Mouse (Mus musculus): Measurements from ENCODE around the gene Klrb1c. TPM values are rescaled to one million over a fixed set of nuclear protein-coding genes. Genes with fewer than 3 reads are reported as not detected.

The Klrb1c gene
- polyA plus RNA-seq, 1 experiment from 2014 or later: 0.16 TPM

- WGBS: 71% methylated on average over 3 of the region's 3 CpGs
- H3K27ac ChIP-seq: no peak overlapping the region
- no peak overlapping the region for H3K4me3 ChIP-seq (replicated peaks; ENCODE audit: low read depth, low read length)
- H3K9ac ChIP-seq (ENCODE audit: low read depth, low read length): no peak overlapping the region
- no peak overlapping the region for H3K4me2 ChIP-seq (ENCODE audit: low read length)
- peak; percentile 45 for DNase-seq (ENCODE audit: low spot score)
- no peak for ATAC-seq (replicated peaks; ENCODE audit: low FRiP score, low read depth)
- no peaks in the 10 kb centered on the region for H3K27me3 ChIP-seq (ENCODE audit: insufficient read depth, low read length)
- no peaks in the 10 kb centered on the region for H3K4me1 ChIP-seq (replicated peaks; ENCODE audit: insufficient read depth, low read length)
- H3K36me3 ChIP-seq (ENCODE audit: insufficient read depth, low read length): no peaks in the 10 kb centered on the region
- no peak for TF ChIP-seq CTCF (IDR thresholded peaks at IDR 0.05; ENCODE audit: low read depth)
- H3K9me3 ChIP-seq (replicated peaks; ENCODE audit: low read length): no peaks in the 10 kb centered on the region
Observed at GRCm38 (mm10) chr6:128732032-128732431, 57.0 kb downstream of the Klrb1c start.

Other genes starting within 250 kb of the Klrb1c start
- 0.71 and 0.84 TPM in 2 replicates for gene A2ml1, start 207.6 kb downstream of the Klrb1c start, polyA plus RNA-seq (2015; fragmentation: Nextera tagmentation; extraction: Ambion mirVana)
- gene Klrb1a, start 165.7 kb downstream of the Klrb1c start, polyA plus RNA-seq (2015; fragmentation: Nextera tagmentation; extraction: Ambion mirVana): 0.54 and 0.66 TPM in 2 replicates
- gene Clec2h, start 126.8 kb downstream of the Klrb1c start, polyA plus RNA-seq (2015; fragmentation: Nextera tagmentation; extraction: Ambion mirVana): 1.9 and 2.2 TPM in 2 replicates
- gene Klrb1, start 66.2 kb downstream of the Klrb1c start, polyA plus RNA-seq (2015; fragmentation: Nextera tagmentation; extraction: Ambion mirVana): not detected in 2 replicates
- gene Gm44511, start 37.1 kb upstream of the Klrb1c start, polyA plus RNA-seq (2015; fragmentation: Nextera tagmentation; extraction: Ambion mirVana): not detected in 2 replicates
- gene Klrb1b, start 37.1 kb upstream of the Klrb1c start, polyA plus RNA-seq (2015; fragmentation: Nextera tagmentation; extraction: Ambion mirVana): not detected in 2 replicates
- gene Clec2i, start 98.4 kb upstream of the Klrb1c start, polyA plus RNA-seq (2015; fragmentation: Nextera tagmentation; extraction: Ambion mirVana): 0.12 TPM in 1 of 2 replicates, not detected in the other
- 0.51 and 0.65 TPM in 2 replicates for gene BC035044, start 101.9 kb upstream of the Klrb1c start, polyA plus RNA-seq (2015; fragmentation: Nextera tagmentation; extraction: Ambion mirVana)
- gene Clec2g, start 145.2 kb upstream of the Klrb1c start, polyA plus RNA-seq (2015; fragmentation: Nextera tagmentation; extraction: Ambion mirVana): not detected in 2 replicates

All from kidney, postnatal 0 days (tissue).